Mouse (Mus musculus): Measurements from ENCODE around the gene Bhmt2. TPM values are rescaled to one million over a fixed set of nuclear protein-coding genes. Genes with fewer than 3 reads are reported as not detected.

Bhmt2 gene
- polyA plus RNA-seq, 1 experiment from 2014 or later, result 0.20 TPM

Other genes starting within 250 kb of the Bhmt2 start
- 3.7 and 5.8 TPM in 2 replicates for gene Jmy, start 174.5 kb downstream of the Bhmt2 start, polyA plus RNA-seq (2015; fragmentation: Nextera tagmentation; extraction: Ambion mirVana)
- gene Bhmt, start 36.3 kb downstream of the Bhmt2 start, polyA plus RNA-seq (2015; fragmentation: Nextera tagmentation; extraction: Ambion mirVana), result 0.14 TPM in 1 of 2 replicates, not detected in the other
- gene Dmgdh, start 131 bp upstream of the Bhmt2 start, polyA plus RNA-seq (2015; fragmentation: Nextera tagmentation; extraction: Ambion mirVana), result 0.07 TPM in 1 of 2 replicates, not detected in the other
- 8.7 and 10.0 TPM in 2 replicates for gene Arsb, start 97.3 kb upstream of the Bhmt2 start, polyA plus RNA-seq (2015; fragmentation: Nextera tagmentation; extraction: Ambion mirVana)